Mouse (Mus musculus) MEL (cell line): ENCODE measurements around the gene Gm2696. TPM values are rescaled to one million over a fixed set of nuclear protein-coding genes. Genes with fewer than 3 reads are reported as not detected.

Source experiments
- DNase-seq: peaks from one replicate; pipeline ENCODE4 v3.0.0; 2011; ENCODE audit warnings: low read depth, low spot score
- H3K27ac ChIP-seq: 2 replicates; pipeline ENCODE4 v1.5.1; 2012; ENCODE audit warnings: low read depth, mild to moderate bottlenecking, control low read depth, low read length, moderate library complexity; ENCODE audit not compliant: control insufficient read depth
- H3K27me3 ChIP-seq, 2 experiments: fragments of 150-350 bp in 1 of 2; sonication (generic) in 1 of 2; 2 replicates each; pipeline ENCODE4 v1.6.1; 2012; ENCODE audit warnings: low read length in 2 of 2, mild to moderate bottlenecking in 2 of 2, improper control_type of control experiment in 1 of 2, moderate library complexity in 1 of 2; ENCODE audit not compliant: insufficient read depth in 2 of 2, control insufficient read depth in 1 of 2
- H3K36me3 ChIP-seq, 2 experiments: 2 replicates each; pipeline ENCODE4 v1.6.1; 2012 to 2014; ENCODE audit warnings: low read length in 2 of 2, improper control_type of control experiment in 1 of 2, inconsistent platforms in 1 of 2, mild to moderate bottlenecking in 1 of 2; ENCODE audit not compliant: insufficient read depth in 2 of 2, control insufficient read depth in 1 of 2
- H3K4me1 ChIP-seq, 2 experiments: fragments of 150-350 bp in 1 of 2; sonication (generic) in 1 of 2; 2 replicates each; pipeline ENCODE4 v1.6.1; 2012; ENCODE audit warnings: low read length in 2 of 2, improper control_type of control experiment in 1 of 2, mild to moderate bottlenecking in 1 of 2; ENCODE audit not compliant: insufficient read depth in 2 of 2, control insufficient read depth in 1 of 2
- H3K4me3 ChIP-seq, 2 experiments: fragments of 150-350 bp in 1 of 2; sonication (generic) in 1 of 2; 2 replicates each; pipeline ENCODE4 v1.5.1; 2012; ENCODE audit warnings: low read depth in 2 of 2, low read length in 2 of 2, mild to moderate bottlenecking in 2 of 2, moderate library complexity in 2 of 2, control low read depth in 1 of 2, improper control_type of control experiment in 1 of 2; ENCODE audit not compliant: control insufficient read depth in 1 of 2, insufficient read depth in 1 of 2
- H3K79me2 ChIP-seq: 2 replicates; pipeline ENCODE4 v1.6.1; 2012; ENCODE audit warnings: mild to moderate bottlenecking, low read length, moderate library complexity; ENCODE audit not compliant: control insufficient read depth, poor library complexity, insufficient read depth
- H3K9ac ChIP-seq: 2 replicates; pipeline ENCODE4 v1.6.1; 2012; ENCODE audit warnings: low read depth, mild to moderate bottlenecking, control low read depth, low read length, moderate library complexity; ENCODE audit not compliant: control insufficient read depth, poor library complexity, severe bottlenecking
- H3K9me3 ChIP-seq: fragments of 150-350 bp; sonication (generic); replicated peaks from 2 replicates; pipeline ENCODE4 v1.6.1; 2012; ENCODE audit warnings: mild to moderate bottlenecking, low read length, improper control_type of control experiment, moderate library complexity; ENCODE audit not compliant: insufficient read depth
- CTCF ChIP-seq, 3 experiments: IDR thresholded peaks in 2 of 3; conservative IDR thresholded peaks in 1 of 3; 2 replicates each; pipeline ENCODE4 v1.5.1; 2011 to 2012; ENCODE audit warnings: low read length in 3 of 3, low read depth in 2 of 3, mild to moderate bottlenecking in 2 of 3, improper control_type of control experiment in 1 of 3, inconsistent platforms in 1 of 3, mixed read lengths in 1 of 3, moderate library complexity in 1 of 3; ENCODE audit not compliant: control insufficient read depth in 1 of 3, insufficient read depth in 1 of 3, poor library complexity in 1 of 3, severe bottlenecking in 1 of 3
- ELF1 ChIP-seq: IDR thresholded peaks from 2 replicates; pipeline ENCODE4 v1.6.1; 2014; ENCODE audit warnings: low read depth, mild to moderate bottlenecking, inconsistent platforms, low read length, improper control_type of control experiment, moderate library complexity
- EP300 ChIP-seq, 2 experiments: IDR thresholded peaks; 2 replicates each; pipeline ENCODE4 v1.6.1; 2011; ENCODE audit warnings: improper control_type of control experiment in 2 of 2, low read length in 2 of 2, low read depth in 1 of 2, mild to moderate bottlenecking in 1 of 2
- ETS1 ChIP-seq: IDR thresholded peaks from 2 replicates; pipeline ENCODE4 v1.6.1; 2012; ENCODE audit warnings: low read depth, mild to moderate bottlenecking, inconsistent platforms, low read length, improper control_type of control experiment, moderate library complexity
- HCFC1 ChIP-seq: IDR thresholded peaks from 2 replicates; pipeline ENCODE4 v1.6.1; 2012; ENCODE audit warnings: low read depth, mild to moderate bottlenecking, inconsistent platforms, low read length, improper control_type of control experiment, moderate library complexity
- JUND ChIP-seq: IDR thresholded peaks from 2 replicates; pipeline ENCODE4 v1.6.1; 2011; ENCODE audit warnings: low read depth, mild to moderate bottlenecking, improper control_type of control experiment, low read length
- MAFK ChIP-seq: IDR thresholded peaks from 2 replicates; pipeline ENCODE4 v1.6.1; 2011; ENCODE audit warnings: low read depth, mild to moderate bottlenecking, low read length, improper control_type of control experiment, borderline replicate concordance
- MEF2A ChIP-seq: IDR thresholded peaks from 2 replicates; pipeline ENCODE4 v1.6.1; 2014; ENCODE audit warnings: low read depth, mild to moderate bottlenecking, inconsistent platforms, low read length, improper control_type of control experiment; ENCODE audit not compliant: poor library complexity, insufficient replicate concordance, severe bottlenecking; ENCODE audit errors: extremely low read depth
- MYC ChIP-seq: IDR thresholded peaks from 2 replicates; pipeline ENCODE4 v1.6.1; 2011; ENCODE audit warnings: low read depth, mild to moderate bottlenecking, low read length, improper control_type of control experiment, moderate library complexity
- POLR2A ChIP-seq, 2 experiments: IDR thresholded peaks; 2 replicates each; pipeline ENCODE4 v1.6.1; 2011 to 2012; ENCODE audit warnings: low read length in 2 of 2, mild to moderate bottlenecking in 2 of 2, control low read depth in 1 of 2, improper control_type of control experiment in 1 of 2, low read depth in 1 of 2, moderate library complexity in 1 of 2; ENCODE audit not compliant: control insufficient read depth in 1 of 2, insufficient read depth in 1 of 2, poor library complexity in 1 of 2
- RAD21 ChIP-seq: IDR thresholded peaks from 2 replicates; pipeline ENCODE4 v1.6.1; 2011; ENCODE audit warnings: mild to moderate bottlenecking, low read depth, low read length, improper control_type of control experiment
- SIN3A ChIP-seq: IDR thresholded peaks from 2 replicates; pipeline ENCODE4 v1.6.1; 2012; ENCODE audit warnings: low read length, improper control_type of control experiment, inconsistent platforms
- SMC3 ChIP-seq: IDR thresholded peaks from 2 replicates; pipeline ENCODE4 v1.6.1; 2011; ENCODE audit warnings: low read depth, low read length, improper control_type of control experiment
- TAL1 ChIP-seq: IDR thresholded peaks from 2 replicates; pipeline ENCODE4 v1.6.1; 2012; ENCODE audit warnings: mild to moderate bottlenecking, inconsistent platforms, low read length, moderate library complexity, mixed read lengths
- TCF12 ChIP-seq: IDR thresholded peaks from 2 replicates; pipeline ENCODE4 v1.6.1; 2014; ENCODE audit warnings: low read depth, mild to moderate bottlenecking, inconsistent platforms, low read length, improper control_type of control experiment, moderate library complexity
- USF2 ChIP-seq, 2 experiments: IDR thresholded peaks; 2 replicates each; pipeline ENCODE4 v1.6.1; 2011 to 2012; ENCODE audit warnings: improper control_type of control experiment in 2 of 2, low read length in 2 of 2, borderline replicate concordance in 1 of 2, inconsistent platforms in 1 of 2, low read depth in 1 of 2, mild to moderate bottlenecking in 1 of 2; ENCODE audit not compliant: insufficient read depth in 1 of 2
- ZKSCAN1 ChIP-seq: IDR thresholded peaks from 2 replicates; pipeline ENCODE4 v1.6.1; 2012; ENCODE audit warnings: low read depth, mild to moderate bottlenecking, inconsistent platforms, low read length, improper control_type of control experiment, moderate library complexity
- polyA plus RNA-seq, 2 experiments: library from polyadenylated mRNA; stranded (reverse) in 1 of 2; unstranded in 1 of 2; fragments of >175 nt in 1 of 2; fragments of >200 nt in 1 of 2; gene quantifications; 2 replicates each; pipeline versions ENCODE4 v1.2.1 to v1.2.4; 2012; ENCODE audit warnings: low replicate concordance in 2 of 2, low read depth in 1 of 2; ENCODE audit not compliant: insufficient read length in 2 of 2, insufficient read depth in 1 of 2, missing spikeins in 1 of 2
- total RNA-seq: library from RNA; depleted of rRNA; stranded (reverse); fragments of 300-350 nt; gene quantifications from 2 replicates; pipeline ENCODE4 v1.2.3, GENCODE M21; 2012

Gm2696 gene
- total and polyA plus RNA-seq, 3 experiments: not detected

DNA sequence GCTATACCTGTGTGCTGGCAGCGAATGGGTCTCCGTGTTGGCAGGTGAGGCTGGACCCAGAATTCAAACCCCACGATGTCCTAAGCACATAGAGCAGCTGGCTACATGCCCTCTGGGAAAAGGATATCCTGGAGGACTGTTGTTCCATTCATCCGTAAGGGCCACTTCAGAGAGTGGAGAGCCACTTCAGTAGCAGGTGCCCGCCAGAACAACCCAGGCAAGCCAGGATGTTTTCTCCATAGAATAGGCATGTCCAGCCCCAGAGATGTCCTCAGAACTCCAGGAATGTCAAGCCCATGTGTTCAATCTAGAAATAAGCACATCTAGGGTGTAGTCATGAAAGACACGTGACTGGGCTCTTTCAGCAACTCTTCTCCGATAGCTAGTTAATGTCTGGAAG lies 55.2 kb downstream of the Gm2696 start:
- Histone ChIP-seq H3K79me2 (no peaks in the 10 kb centered on the region), H3K9me3 (no peaks in the 10 kb centered on the region), H3K4me3 (no peak overlapping the region), H3K27ac (no peak overlapping the region)
- DNase-seq: no peak
- no peak for TF ChIP-seq ELF1
- no peak for TF ChIP-seq SIN3A
- no peak for TF ChIP-seq ZKSCAN1
- TF ChIP-seq TAL1: no peak
- no peak for TF ChIP-seq ETS1
- no peak for TF ChIP-seq JUND
- TF ChIP-seq TCF12: no peak
- no peak for TF ChIP-seq EP300 (IDR thresholded peaks at IDR 0.05; ENCODE audit: low read depth in 1 of 2, low read length in 2 of 2)
- no peak for TF ChIP-seq USF2 (IDR thresholded peaks at IDR 0.05; ENCODE audit: borderline replicate concordance in 1 of 2, insufficient read depth in 1 of 2, low read depth in 1 of 2, low read length in 2 of 2)
- TF ChIP-seq HCFC1: no peak
- TF ChIP-seq MYC: no peak
- no peak for TF ChIP-seq MEF2A
- TF ChIP-seq, all 39 proteins: peak for 0
- Histone ChIP-seq H3K27me3 (no peaks in the 10 kb centered on the region), H3K9ac (no peak overlapping the region), H3K36me3 (no peaks in the 10 kb centered on the region), H3K4me1 (peaks cover 0 to 6% of the 10 kb centered on the region in 2 experiments; a peak in 1 of 4 replicates)

DNA sequence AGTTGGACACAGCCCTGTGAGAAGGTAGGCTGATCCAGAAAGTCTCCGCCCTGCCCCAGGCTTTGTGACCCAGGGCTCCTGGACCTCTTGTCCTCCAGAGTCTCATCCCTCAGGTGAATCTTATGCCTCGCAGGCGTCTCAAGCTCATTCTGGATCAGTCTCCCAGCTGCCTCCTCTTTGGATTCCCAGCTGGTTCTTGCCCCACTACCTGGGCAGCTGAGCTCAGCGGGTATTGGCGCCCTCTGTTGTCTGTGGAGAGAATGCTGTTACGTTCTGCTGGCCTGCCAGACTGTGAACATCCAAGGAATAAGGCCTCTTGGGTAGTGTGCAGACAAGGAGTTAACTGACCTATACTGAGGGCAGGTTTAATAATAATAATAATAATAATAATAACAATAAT lies 64.5 kb downstream of the Gm2696 start:
- no peak overlapping the region for H3K9ac ChIP-seq
- DNase-seq: peak; percentile 18
- no peaks in the 10 kb centered on the region for H3K79me2 ChIP-seq
- H3K4me3 ChIP-seq: no peak overlapping the region
- H3K4me1 ChIP-seq: 0 out of 4 replicates have a peak, but pooled peaks cover 0 to 2% of the 10 kb centered on the region in 2 experiments
- no peaks in the 10 kb centered on the region for H3K27me3 ChIP-seq
- H3K27ac ChIP-seq: no peak overlapping the region
- peak; percentile 44 for TF ChIP-seq SMC3
- no peak for TF ChIP-seq MAFK
- peak; percentile 23 for TF ChIP-seq RAD21
- TF ChIP-seq POLR2A (IDR thresholded peaks at IDR 0.05; ENCODE audit: control insufficient read depth in 1 of 2, insufficient read depth in 1 of 2, low read depth in 1 of 2, low read length in 2 of 2, poor library complexity in 1 of 2): no peak
- peak; percentile 43 to 71 (median 54) for TF ChIP-seq CTCF (IDR thresholded peaks at IDR 0.05 in 2 of 3, conservative IDR thresholded peaks at IDR 0.05 in 1 of 3; ENCODE audit: control insufficient read depth in 1 of 3, insufficient read depth in 1 of 3, low read depth in 2 of 3, low read length in 3 of 3, poor library complexity in 1 of 3, severe bottlenecking in 1 of 3)
- no peaks in the 10 kb centered on the region for H3K36me3 ChIP-seq
- H3K9me3 ChIP-seq: no peaks in the 10 kb centered on the region
